Mouse (Mus musculus) heart, embryonic 16.5 days (tissue): Measurements from ENCODE around the gene Mcrip2. TPM values are rescaled to one million over a fixed set of nuclear protein-coding genes. Genes with fewer than 3 reads are reported as not detected.

Source experiments
- ATAC-seq: fragments of 200-750 bp; cut with Nextera tagmentation; replicated peaks from 2 replicates; pipeline ENCODE4 v1.8.0; 2017; ENCODE audit warnings: moderate number of reproducible peaks; ENCODE audit not compliant: insufficient read depth, low FRiP score; ENCODE audit errors: extremely low read depth
- H3K27ac ChIP-seq: fragments of 300-500 bp; sonication (generic); 2 replicates; pipeline ENCODE4 v1.5.1; 2014; ENCODE audit warnings: mild to moderate bottlenecking, low read length, control low read depth, moderate library complexity
- H3K27me3 ChIP-seq: fragments of 300-500 bp; sonication (generic); 2 replicates; pipeline ENCODE4 v1.6.1; 2014; ENCODE audit warnings: low read length, mixed read lengths; ENCODE audit not compliant: control insufficient read depth, insufficient read depth
- H3K36me3 ChIP-seq: fragments of 300-500 bp; sonication (generic); 2 replicates; pipeline ENCODE4 v1.6.1; 2014; ENCODE audit not compliant: control insufficient read depth, insufficient read depth
- H3K4me1 ChIP-seq: fragments of 300-500 bp; sonication (generic); 2 replicates; pipeline ENCODE4 v1.6.1; 2014; ENCODE audit warnings: low read length, mixed read lengths; ENCODE audit not compliant: control insufficient read depth, insufficient read depth
- H3K4me2 ChIP-seq: fragments of 300-500 bp; sonication (generic); 2 replicates; pipeline ENCODE4 v1.6.1; 2014; ENCODE audit warnings: low read depth, mild to moderate bottlenecking, control low read depth, low read length
- H3K4me3 ChIP-seq: fragments of 300-500 bp; sonication (generic); 2 replicates; pipeline ENCODE4 v1.5.1; 2014; ENCODE audit warnings: mild to moderate bottlenecking, control low read depth, low read length
- H3K9ac ChIP-seq: fragments of 300-500 bp; sonication (generic); 2 replicates; pipeline ENCODE4 v1.6.1; 2014; ENCODE audit warnings: low read length, control low read depth
- H3K9me3 ChIP-seq: fragments of 300-500 bp; sonication (generic); replicated peaks from 2 replicates; pipeline ENCODE4 v1.6.1; 2016; ENCODE audit warnings: low read length; ENCODE audit not compliant: control insufficient read depth
- WGBS: fragments of 180-500 bp; shearing (Covaris S2); extraction: QIAGEN DNeasy Blood & Tissue Kit; methylation state at CpG from one replicate; pipeline ENCODE4 v1.1.7; 2014; 5-methylcytosine and 5-hydroxymethylcytosine counted together
- polyA plus RNA-seq: library from polyadenylated mRNA; unstranded; fragments of >200 nt; fragmentation: Nextera tagmentation; extraction: Ambion mirVana; gene quantifications from 2 replicates; pipeline ENCODE4 v1.2.1, GENCODE M21; 2015

Mcrip2 gene
- polyA plus RNA-seq, 1 experiment from 2014 or later, result 225 TPM

GRCm38 (mm10) chr17:25883824-25884223 lies 15.3 kb upstream of the Mcrip2 start:
- Histone ChIP-seq H3K4me2 (no peak overlapping the region), H3K4me3 (no peak overlapping the region), H3K9me3 (no peaks in the 10 kb centered on the region), H3K27me3 (no peaks in the 10 kb centered on the region), H3K36me3 (peaks cover 16% of the 10 kb centered on the region), H3K9ac (no peak overlapping the region), H3K27ac (no peak overlapping the region), H3K4me1 (no peaks in the 10 kb centered on the region)
- no peak for ATAC-seq
- 88% methylated on average over 3 of the region's 3 CpGs for WGBS

- ATAC-seq, result no peak
- no peaks in the 10 kb centered on the region for H3K9me3 ChIP-seq
- no peak overlapping the region for H3K4me2 ChIP-seq
- no peak overlapping the region for H3K27ac ChIP-seq
- peaks cover 16% of the 10 kb centered on the region for H3K36me3 ChIP-seq
- no peaks in the 10 kb centered on the region for H3K4me1 ChIP-seq
- no peaks in the 10 kb centered on the region for H3K27me3 ChIP-seq
- no peak overlapping the region for H3K4me3 ChIP-seq
- WGBS, result 89% methylated on average over 8 of the region's 8 CpGs
- H3K9ac ChIP-seq, result no peak overlapping the region
Observed at GRCm38 (mm10) chr17:25883268-25883667, 14.7 kb upstream of the Mcrip2 start.

- Histone ChIP-seq H3K4me1 (no peaks in the 10 kb centered on the region), H3K4me3 (no peak overlapping the region), H3K27me3 (no peaks in the 10 kb centered on the region), H3K27ac (no peak overlapping the region), H3K9me3 (no peaks in the 10 kb centered on the region), H3K36me3 (peaks cover 16% of the 10 kb centered on the region), H3K4me2 (no peak overlapping the region), H3K9ac (no peak overlapping the region)
- WGBS, result 50% methylated on average over 5 of the region's 5 CpGs
- ATAC-seq, result no peak
Observed at GRCm38 (mm10) chr17:25882306-25882705, 13.7 kb upstream of the Mcrip2 start.

GRCm38 (mm10) chr17:25881691-25882090 lies 13.1 kb upstream of the Mcrip2 start:
- no peaks in the 10 kb centered on the region for H3K9me3 ChIP-seq
- no peak overlapping the region for H3K4me3 ChIP-seq
- no peak overlapping the region for H3K27ac ChIP-seq
- no peak for ATAC-seq
- WGBS, result 47% methylated on average over 4 of the region's 4 CpGs
- no peaks in the 10 kb centered on the region for H3K27me3 ChIP-seq
- H3K36me3 ChIP-seq, result peaks cover 16% of the 10 kb centered on the region
- no peak overlapping the region for H3K9ac ChIP-seq
- H3K4me2 ChIP-seq, result no peak overlapping the region
- H3K4me1 ChIP-seq, result peaks cover 3% of the 10 kb centered on the region; the same call in 1 of the 2 replicates

GRCm38 (mm10) chr17:25880913-25881641 lies 12.5 kb upstream of the Mcrip2 start:
- Histone ChIP-seq H3K36me3 (peaks cover 16% of the 10 kb centered on the region), H3K27me3 (no peaks in the 10 kb centered on the region), H3K4me3 (no peak overlapping the region), H3K9me3 (no peaks in the 10 kb centered on the region), H3K4me1 (peaks cover 9% of the 10 kb centered on the region), H3K4me2 (no peak overlapping the region), H3K9ac (no peak overlapping the region), H3K27ac (no peak overlapping the region)
- ATAC-seq, result no peak
- WGBS, result 21% methylated on average over 5 of the region's 5 CpGs

GRCm38 (mm10) chr17:25880196-25880910 lies 11.8 kb upstream of the Mcrip2 start, which contains the start of gene Wfikkn1:
Wfikkn1 (minus strand) TSS chr17:25880858.
- 61% methylated on average over 5 of the region's 5 CpGs for WGBS
- no peak within 1 kb of the TSS for H3K27ac ChIP-seq
- H3K9me3 ChIP-seq, result no peaks in the 10 kb centered on the region
- no peak within 1 kb of the TSS for H3K4me3 ChIP-seq
- H3K9ac ChIP-seq, result no peak within 1 kb of the TSS
- peaks cover 11% of the 10 kb centered on the region for H3K4me1 ChIP-seq
- ATAC-seq, result no peak
- H3K4me2 ChIP-seq, result no peak within 1 kb of the TSS
- H3K27me3 ChIP-seq, result no peaks in the 10 kb centered on the region
- H3K36me3 ChIP-seq, result peaks cover 16% of the 10 kb centered on the region

DNA sequence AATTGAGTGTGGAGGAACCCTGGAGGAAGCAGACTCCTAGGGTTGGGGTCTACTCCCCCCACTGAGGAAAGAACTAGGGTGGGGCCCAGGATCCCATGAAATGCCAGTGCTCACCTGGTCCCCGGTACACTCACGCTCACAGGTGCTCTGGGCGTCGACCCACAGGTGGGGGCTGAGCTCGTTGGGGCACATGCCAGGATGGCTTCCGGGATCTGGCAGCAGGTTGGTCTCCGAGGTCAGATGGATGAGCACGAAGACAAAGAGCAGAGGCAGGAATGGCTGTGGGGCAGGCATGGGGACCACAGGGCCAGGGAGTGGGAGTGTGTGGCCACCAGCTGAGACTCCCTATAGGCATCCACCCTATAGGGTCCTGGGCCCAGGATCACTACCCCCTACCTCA lies 11.2 kb upstream of the Mcrip2 start:
- Histone ChIP-seq H3K27me3 (no peaks in the 10 kb centered on the region), H3K36me3 (peaks cover 16% of the 10 kb centered on the region), H3K4me3 (no peak overlapping the region), H3K27ac (no peak overlapping the region), H3K9ac (no peak overlapping the region), H3K9me3 (no peaks in the 10 kb centered on the region), H3K4me1 (peaks cover 11% of the 10 kb centered on the region), H3K4me2 (no peak overlapping the region)
- WGBS, result 79% methylated on average over 8 of the region's 8 CpGs
- no peak for ATAC-seq

DNA sequence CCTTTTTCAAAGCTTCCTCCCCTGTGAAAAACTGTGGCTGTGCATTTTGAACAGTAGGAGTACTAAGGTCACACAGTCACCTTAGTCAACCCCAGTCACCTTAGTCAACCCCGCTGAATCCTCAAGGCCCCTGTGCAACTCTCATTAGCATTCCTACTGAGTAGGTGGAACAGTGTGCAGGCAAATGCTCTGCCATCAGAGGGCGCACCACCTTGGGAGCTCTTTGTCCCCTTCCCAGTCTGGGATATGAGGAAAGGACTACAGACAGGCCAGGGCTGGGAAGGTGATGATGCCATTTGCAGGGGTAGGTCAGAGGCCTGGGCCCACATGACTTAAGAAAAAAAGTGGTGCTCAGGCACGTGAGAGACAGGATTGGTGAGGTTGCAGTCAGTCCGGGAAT lies 10.7 kb upstream of the Mcrip2 start:
- Histone ChIP-seq H3K27me3 (no peaks in the 10 kb centered on the region), H3K4me3 (no peak overlapping the region), H3K4me2 (no peak overlapping the region), H3K36me3 (peaks cover 14% of the 10 kb centered on the region), H3K27ac (no peak overlapping the region), H3K9me3 (no peaks in the 10 kb centered on the region), H3K9ac (no peak overlapping the region), H3K4me1 (peaks cover 13% of the 10 kb centered on the region)
- WGBS, result 69% methylated on average over 4 of the region's 4 CpGs
- ATAC-seq, result no peak

DNA sequence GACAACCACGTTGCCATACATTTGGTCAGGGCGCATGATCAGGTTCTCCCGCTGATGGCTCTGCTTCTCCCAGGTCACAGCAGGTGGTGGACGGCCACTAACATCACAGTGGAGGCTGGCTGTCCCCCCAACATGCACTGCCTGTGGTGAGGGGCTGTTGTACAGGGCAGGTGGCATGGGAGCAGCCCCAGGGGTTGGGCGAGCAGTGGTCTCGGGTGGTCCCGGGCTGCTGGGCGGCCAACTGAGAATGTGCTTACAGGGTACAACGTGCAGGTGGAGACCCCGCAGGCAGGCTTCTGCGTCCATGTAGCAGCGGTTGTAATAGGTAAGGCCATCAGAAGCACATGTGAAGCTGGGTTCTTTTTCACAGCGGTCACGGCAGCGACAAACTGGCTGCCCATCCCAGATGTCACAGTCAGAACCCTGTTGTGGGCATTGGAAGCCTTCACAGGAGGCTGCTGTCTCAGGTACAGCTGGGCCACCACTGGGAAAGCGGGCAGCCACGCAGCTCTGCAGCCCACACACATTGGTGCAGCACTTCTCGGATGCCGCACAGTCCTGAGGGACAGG lies 10.1 kb upstream of the Mcrip2 start:
- H3K9ac ChIP-seq, result no peak overlapping the region
- H3K4me1 ChIP-seq, result peaks cover 19% of the 10 kb centered on the region
- H3K27ac ChIP-seq, result no peak overlapping the region
- no peaks in the 10 kb centered on the region for H3K9me3 ChIP-seq
- no peak for ATAC-seq
- H3K4me2 ChIP-seq, result no peak overlapping the region
- 93% methylated on average over 19 of the region's 19 CpGs for WGBS
- H3K4me3 ChIP-seq, result no peak overlapping the region
- H3K27me3 ChIP-seq, result no peaks in the 10 kb centered on the region
- peaks cover 10% of the 10 kb centered on the region for H3K36me3 ChIP-seq
